ENCODE assay signal across 20 mouse cellular contexts in genomic region chr16:76360441-76360840, GRCm38 (mm10).
"Had no signal": no experiment of that assay in that cellular context is flagged by ENCODE, and none has a peak within 500 bp of the region (broad histone marks: within the 10 kb centered on the region; RNA-seq: fewer than 3 reads in every experiment).

No protein-coding gene starts in this region.

- H3K4me2 ChIP-seq: lung, embryonic 14.5 days; midbrain, embryonic 12.5 days; neural tube, embryonic 13.5 days; neural tube, embryonic 15.5 days; stomach, embryonic 15.5 days had no signal

- H3K36me3 ChIP-seq: midbrain, embryonic 12.5 days; neural tube, embryonic 13.5 days; neural tube, embryonic 15.5 days; stomach, embryonic 15.5 days had no signal

- DNase-seq: lung, adult 18-20 months; lung, embryonic 14.5 days; lung, postnatal 10 days; lung, postnatal 4 days; midbrain, embryonic 14.5 days; retina, postnatal 1 day; right cerebral cortex, adult 18-20 months; right cerebral cortex, postnatal 25 days; right cerebral cortex, postnatal 4 days; thymus, adult 18-20 months; thymus, postnatal 14 days; thymus, postnatal 36 days had no signal

- ATAC-seq: midbrain, embryonic 16.5 days had no signal

- H3K4me3 ChIP-seq: midbrain, embryonic 10.5 days; midbrain, embryonic 12.5 days; myocyte; neural tube, embryonic 13.5 days; neural tube, embryonic 15.5 days; stomach, embryonic 15.5 days had no signal

- H3K27ac ChIP-seq: midbrain, embryonic 10.5 days; midbrain, embryonic 12.5 days; neural tube, embryonic 13.5 days; neural tube, embryonic 15.5 days; stomach, embryonic 15.5 days; stomach, postnatal 0 days had no signal

- H3K9ac ChIP-seq: lung, embryonic 14.5 days; midbrain, embryonic 12.5 days; neural tube, embryonic 13.5 days; neural tube, embryonic 15.5 days; stomach, embryonic 15.5 days had no signal

- H3K27me3 ChIP-seq: midbrain, embryonic 12.5 days; neural tube, embryonic 13.5 days; neural tube, embryonic 15.5 days; stomach, embryonic 15.5 days had no signal

- H3K9me3 ChIP-seq: midbrain, embryonic 10.5 days; midbrain, embryonic 12.5 days; neural tube, embryonic 13.5 days; neural tube, embryonic 15.5 days; stomach, embryonic 15.5 days had no signal
